Mouse (Mus musculus): ENCODE results near the gene Fosb. TPM values are rescaled to one million over a fixed set of nuclear protein-coding genes. Genes with fewer than 3 reads are reported as not detected.
A peak's percentile ranks its signal among the peaks of the same experiment; 100 is the strongest.

Gene Fosb
- total RNA-seq (2021), result 10 to 100 TPM in 1 of 2 experiments, 1 to 10 TPM in 1; 1.2 to 12.9 TPM
- long read RNA-seq, experiment 1, partial matches to known transcripts, result 0 of 5 reads
- long read RNA-seq, experiment 1, other reads (novel, unspliced or antisense), result 5 of 5 reads
- long read RNA-seq, experiment 2, partial matches to known transcripts, result 0 of 1 reads
- long read RNA-seq, experiment 2, other reads (novel, unspliced or antisense), result 1 of 1 reads

DNA sequence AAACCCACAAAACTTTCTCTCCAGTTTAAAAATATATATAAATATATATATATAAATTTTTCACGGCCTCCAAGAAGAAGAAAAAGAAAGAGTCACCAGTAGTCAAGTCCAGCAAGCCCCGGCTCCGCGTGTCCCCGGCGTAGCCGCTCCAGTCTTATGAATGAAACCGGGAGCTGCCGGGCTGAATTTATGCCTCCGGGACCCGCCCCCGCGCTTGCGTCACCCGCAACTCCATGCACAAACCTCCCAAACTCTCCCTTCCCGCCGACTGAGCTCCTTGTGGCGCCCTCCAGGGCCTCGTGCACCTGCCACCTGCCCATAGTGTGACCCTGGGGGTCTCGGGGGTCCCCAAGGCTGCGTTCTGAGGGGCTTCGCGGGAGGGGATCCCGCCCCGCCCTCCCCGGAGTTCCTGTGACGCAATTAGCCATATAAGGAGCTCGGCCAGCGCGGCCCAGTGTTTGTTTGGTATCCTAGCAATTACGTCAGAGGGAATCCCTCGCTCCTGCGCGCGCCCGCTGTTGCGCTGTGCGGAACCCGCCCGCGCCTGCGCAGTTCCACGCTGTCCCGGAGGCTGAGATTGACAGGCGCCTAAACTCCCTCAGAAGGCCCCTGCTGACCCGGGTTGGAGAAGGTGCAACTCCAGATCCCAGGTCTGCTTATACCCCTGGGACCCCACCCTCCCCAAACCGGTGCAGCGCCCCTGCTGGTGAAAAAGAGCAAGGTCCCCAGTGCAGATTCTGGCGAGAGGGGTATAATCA is at the start of gene Fosb:
TSS of gene Fosb (minus strand) at position 168 of the 758 bp plus-strand sequence.
- peak; percentile 96 for DNase-seq

DNA sequence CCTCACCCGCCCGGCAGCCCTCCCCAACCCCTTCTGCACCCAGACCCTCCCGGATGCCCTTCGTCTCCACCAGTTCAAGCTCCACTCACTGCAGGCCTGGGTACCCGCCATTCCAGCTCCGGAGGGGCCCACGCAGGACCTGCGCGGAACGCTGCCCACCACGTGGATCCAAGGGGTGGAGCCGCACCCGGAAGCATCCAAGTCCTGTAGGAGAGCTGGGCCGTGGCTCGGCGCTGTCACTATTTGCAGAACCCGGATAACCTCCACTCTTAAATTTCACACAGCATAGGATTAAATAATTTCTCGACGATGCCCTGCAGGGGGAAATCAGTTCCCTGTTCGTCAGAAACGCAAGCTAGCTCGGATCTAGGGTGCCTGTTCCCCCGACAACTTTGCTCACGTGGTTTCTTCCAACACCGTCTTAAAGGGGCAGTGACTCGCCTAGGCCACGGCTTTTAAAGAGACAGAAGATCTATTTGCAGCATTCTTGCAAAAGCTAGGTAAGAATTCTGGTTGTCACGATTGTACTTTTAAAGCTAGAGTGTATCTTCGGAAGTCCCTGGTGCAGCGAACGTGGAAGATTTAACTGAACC is 49.5 kb upstream of the Fosb start, which contains the start of the genes Cd3eap and Ppp1r13l:
TSS of gene Cd3eap (minus strand) at position 185 of the 593 bp plus-strand sequence.
TSS of gene Ppp1r13l (plus strand) at position 451 of the 593 bp plus-strand sequence.
- peak; percentile 91 for DNase-seq

DNA sequence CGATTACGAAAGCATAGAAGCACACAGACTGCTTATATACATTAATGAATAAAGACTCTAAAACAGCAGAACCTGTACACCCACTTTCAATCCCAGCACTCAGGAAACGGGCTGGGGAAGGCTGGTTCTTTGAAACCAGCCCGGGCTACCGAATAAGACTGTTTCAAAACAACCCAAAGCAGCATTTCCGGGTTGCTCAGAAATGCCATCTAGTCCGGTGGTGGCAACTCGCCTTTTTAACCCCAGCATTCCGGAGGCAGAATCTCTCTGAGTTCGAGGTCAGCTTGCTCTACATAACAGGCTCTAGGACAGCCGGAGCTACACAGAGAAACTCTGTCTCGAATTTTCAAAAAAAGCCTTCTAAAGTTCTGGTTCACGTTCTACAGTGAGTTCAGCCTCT is 48.8 kb upstream of the Fosb start:
- DNase-seq, result no peak

DNA sequence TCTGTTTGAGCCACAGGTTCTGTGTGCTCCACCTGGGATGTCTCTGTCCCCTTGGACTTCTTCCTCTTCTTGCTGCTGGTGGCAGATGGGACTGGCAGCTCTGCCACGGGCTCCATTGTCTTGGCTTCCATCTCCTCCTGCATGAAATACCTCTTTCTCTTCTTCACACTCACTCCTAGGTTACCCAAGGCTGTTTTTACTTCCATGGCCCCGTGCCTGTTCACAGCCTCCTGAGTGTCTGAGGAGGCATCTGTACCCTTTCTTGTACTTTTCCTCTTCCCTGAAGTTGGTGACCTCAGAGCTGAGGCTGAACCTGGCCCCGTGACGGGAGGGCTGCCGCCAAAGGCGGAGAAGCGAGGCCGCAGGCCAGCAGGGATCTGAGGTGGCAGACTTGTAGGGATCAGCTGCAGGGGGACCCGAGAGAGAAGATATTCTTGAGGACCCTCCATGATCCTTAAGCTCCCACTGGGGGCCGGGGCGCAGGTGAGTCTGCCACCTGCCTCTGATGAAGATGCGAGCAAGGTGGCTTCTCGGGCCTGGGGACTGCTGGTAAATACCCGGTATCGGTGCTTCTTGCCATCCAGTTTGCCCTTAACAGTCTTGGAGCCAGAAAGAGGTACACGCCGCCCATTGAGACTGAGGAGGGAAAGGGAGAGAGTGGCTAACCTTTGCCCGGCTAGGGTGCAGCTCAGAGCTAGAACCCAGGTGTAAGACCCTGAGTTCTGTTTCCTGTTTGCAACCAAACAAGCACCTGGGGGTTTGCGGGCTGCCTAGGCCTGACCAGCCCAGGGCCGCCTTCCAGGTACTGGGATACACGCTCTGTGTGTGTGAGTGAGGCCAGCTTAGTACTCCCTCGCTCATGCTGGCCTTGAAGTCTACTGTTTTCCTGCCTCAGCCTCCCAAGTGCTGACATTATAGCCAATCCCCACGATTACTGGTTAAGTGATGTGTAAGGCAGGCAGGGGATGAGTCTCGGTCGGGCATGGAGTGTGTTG is 47.8 kb upstream of the Fosb start:
- no peak for DNase-seq

DNA sequence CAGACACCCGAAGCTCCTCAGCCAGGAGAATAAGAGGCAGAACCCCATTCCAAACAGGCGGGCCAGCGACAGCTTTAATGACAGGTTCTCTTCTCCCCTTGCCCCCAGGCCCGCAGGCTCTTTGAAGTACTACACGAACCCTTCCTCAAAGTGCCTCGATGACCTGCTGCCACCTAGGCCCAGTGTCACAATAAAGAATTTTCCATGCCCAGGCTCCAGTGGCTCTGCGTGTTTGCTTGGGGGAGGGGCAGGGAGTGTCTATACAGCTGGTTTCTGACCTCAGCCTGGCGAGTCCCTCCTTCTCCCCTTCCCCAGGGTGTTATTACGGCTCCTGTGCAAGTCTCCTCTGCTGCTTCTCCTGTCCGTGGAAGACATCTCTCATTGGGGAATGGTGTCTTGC is 46.5 kb upstream of the Fosb start:
- no peak for DNase-seq

DNA sequence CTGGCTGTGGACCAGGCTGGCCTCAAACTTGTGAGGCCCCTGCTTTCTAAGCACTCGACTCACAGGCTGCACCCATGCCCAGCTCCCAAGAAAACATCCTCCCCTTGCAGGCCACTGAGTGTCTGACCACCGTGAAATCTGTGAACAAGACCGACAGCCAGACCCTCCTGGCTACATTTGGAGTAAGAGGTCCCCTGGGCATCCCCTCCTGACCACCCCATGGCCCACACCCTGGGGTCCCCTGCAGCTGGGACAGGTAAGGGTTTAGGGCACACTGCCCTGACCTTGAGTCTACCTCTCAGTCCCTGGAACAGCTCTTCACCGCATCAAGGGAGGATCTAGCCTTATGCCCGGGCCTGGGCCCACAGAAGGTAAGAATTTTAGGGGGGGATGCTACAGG is 45.1 kb upstream of the Fosb start:
- no peak for DNase-seq

DNA sequence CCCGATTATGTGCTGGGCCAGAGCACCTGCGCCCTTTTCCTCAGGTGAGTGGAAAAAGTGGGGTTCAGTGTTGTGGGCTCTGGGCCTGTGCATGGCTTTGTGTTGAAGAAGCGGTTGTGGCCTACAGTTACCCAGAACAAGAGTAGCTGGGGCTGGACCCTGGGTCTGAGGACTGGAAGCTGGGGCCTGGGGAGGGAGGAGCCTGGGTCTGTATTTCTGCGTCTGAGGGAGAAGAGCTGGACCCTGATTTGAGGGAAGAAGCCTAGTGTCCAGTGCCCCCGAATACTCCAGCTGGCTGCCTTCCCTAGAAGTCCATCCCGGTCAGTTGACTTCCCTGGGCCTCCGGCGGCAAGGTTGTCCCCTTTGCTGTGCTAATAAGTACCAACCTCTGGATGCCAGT is 40.4 kb upstream of the Fosb start:
- no peak for DNase-seq

DNA sequence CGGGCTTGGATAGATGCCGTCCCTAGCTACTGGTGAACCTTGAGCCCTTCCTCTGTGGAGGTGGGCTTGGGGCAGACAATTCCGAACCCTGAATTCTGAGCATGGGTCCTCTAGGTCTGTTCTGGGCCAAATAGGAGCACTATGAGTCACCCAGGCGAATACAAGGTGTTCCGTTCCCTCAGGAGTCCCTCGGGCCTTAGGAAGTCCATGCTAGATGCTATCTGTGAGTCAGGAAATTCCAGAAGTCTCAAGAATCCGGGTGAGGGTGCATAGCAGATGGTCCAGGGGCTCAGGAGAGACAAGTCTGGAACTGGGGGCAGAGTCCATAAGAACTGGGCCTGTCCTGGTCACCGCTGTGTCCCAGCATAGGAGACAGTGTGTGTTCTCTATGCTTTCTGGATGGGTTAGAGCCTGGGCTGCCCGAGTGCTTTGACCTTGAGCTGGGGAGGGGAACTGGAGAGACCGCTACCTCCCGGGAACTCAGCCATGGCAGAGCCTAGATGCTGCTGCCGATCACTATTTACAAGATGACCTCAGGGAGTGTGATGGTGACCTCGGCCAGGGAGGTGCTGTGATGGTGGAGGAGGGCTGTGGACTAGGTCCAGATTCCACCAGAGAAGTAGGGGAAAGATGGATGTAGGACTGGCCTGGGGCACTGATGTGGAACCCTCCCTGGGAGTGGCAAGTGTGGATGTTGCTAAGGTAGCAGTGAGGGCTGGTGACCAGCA is 39.5 kb upstream of the Fosb start:
- DNase-seq, result no peak

DNA sequence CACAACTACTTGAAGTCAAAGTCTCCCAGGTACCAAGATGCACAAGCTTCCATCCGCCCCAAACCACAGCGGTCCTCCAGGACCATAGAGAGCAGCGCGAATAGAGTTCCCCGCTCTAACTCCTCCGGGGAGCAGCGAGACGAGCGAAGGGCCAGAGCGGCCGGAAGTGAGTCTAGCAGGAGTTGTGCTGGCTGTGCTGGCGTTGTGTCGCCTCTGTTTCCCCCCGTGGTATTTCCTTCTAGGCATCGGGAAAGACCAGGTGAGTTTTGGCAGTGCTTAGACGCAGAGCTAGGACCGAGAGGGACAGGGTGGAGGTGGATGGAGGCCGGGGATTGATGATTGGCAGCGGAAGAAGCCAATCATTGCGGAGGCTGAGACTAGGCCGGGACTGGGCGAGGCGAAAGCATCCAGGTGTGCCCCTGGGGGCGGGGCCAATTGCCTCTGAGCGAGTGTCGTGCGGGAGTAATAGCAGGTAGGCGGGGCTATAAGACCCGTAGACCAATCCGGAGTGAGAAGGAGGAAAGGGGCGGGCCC is 35.2 kb upstream of the Fosb start:
- peak; percentile 94 for DNase-seq

DNA sequence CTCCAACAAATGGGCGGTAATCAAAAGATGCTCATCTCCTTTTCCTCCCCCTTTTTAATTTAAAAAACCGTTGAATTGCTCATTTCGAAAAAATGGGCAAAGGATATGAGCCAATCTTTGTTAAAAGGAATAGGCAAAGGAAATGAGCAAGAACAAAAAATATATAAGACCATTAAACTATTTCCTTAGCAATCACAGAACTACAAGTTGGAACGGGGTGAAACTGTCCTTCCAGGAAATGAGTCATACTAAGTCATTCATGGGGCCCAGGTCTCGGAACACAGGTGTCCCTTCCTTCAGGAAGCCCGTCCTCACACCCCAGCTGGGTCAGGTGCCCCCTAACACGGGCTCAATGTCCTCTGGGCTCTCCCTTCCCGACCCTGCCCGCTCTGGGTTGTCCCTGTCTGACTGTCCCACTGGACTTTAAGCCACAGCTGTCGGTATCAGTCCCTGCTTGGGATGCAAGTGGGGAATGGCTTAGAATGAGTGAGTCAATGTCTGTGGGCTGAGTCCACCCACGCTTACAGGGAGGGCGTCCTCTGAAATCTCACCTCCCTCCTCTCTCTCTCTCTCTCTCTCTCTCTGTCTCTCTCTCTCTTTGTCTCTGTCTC is 34.5 kb upstream of the Fosb start, which contains the start of gene Ercc1:
TSS of gene Ercc1 (plus strand) at position 542 of the 611 bp plus-strand sequence.
- DNase-seq, result no peak

DNA sequence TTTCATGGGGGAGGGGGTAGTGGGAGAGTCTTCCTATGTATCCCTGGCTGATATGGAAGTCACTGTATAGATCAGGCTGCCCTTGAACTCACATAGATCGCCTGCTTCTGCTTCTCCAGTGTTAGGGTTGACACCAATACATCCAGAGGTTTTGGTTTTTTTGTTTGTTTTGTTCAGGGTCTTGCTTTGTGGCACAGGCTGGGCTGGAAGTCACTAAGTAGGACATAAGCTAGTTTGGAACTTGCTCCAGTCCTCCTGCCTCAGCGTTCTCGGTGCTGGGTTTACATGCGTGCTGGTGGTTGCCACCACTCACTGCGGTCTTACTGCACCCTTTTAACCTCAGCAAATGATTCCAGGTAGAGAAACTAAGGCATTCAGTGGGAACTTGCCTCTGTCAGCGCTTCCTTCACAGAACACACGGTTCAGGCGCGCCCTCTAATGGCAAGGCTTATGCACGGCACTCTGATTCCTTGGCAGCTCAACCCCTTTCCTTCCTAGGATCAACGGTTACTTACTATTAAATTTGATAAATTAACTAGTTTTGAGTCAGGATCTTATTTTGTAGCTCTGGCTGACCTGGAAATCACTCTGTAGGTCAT is 33.5 kb upstream of the Fosb start:
- peak; percentile 84 for DNase-seq

DNA sequence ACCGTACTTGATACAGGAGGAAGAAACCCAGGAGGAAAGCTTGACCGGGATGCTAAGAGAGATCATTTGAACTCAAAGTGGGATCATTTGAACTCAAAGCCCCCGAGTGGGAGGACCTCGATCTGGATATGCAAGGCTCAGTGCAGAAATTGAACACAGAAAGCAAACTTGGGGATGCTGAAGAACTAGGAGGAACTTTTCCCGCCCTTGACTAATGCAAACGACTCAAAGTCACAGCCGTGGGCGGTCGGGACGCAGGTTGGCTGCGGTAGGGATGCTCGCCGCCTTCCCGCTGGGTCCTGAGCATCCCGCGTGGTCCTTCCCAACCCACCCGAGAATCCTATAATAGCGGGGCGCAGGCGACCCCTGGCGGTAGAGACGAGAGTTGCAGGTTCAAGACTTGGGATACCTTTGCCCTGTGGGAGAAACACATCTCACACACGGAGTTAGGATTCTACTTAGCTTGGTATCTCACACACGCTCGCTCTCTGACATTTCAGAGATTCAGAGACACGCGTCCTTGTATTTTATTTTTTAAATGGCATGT is 32.7 kb upstream of the Fosb start:
- DNase-seq, result peak; percentile 91

DNA sequence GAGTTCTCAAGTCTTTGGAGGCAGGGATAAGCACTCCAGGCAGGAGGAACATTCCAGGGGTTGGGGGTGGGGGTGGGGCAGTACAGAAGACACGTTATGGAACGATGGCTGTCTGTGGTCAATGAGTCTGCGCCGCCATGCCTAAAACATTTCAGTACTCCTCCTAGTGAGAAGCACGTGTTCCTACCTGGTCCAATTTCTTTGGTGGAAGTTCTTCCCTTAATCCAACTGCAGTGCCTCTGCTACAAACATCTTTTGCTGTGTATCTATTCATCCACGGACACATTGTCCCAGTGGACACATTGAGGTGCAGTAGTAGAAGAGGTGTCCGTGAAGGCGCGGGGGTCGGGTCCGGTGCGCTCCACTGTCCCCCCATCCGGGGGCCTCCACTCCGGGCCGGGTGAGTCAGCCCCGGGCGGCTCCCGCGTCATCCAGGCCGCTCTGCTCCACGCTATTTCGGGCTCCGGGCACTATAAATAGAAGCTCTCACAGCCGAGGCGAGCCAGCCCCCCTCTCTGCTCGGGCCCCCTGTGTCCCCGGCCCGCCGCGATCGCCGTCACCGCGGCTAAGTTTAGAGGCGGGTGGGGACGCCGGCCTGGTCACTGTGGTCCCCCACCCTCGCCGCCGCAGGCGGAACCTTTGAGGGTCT is 32.0 kb upstream of the Fosb start:
- peak; percentile 52 for DNase-seq

DNA sequence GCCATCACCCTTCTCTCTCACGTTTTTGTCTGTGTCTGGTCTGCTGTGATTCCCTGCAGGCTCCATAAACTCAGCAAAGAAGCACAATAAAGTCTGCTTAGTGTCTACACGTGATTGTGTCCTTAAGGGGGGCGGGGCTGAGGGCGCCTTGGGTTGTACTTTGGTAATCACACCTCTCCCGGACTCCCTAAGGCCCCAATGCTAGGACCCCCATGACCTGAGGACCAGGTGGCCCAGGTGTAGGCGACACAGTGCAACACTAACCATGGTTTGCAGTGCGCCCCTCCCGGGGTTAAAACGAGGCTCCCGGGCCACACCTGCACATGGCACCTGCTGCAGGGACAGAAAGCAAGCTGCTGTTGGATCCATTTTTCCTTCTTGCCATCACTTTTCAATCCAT is 31.4 kb upstream of the Fosb start:
- DNase-seq, result no peak

DNA sequence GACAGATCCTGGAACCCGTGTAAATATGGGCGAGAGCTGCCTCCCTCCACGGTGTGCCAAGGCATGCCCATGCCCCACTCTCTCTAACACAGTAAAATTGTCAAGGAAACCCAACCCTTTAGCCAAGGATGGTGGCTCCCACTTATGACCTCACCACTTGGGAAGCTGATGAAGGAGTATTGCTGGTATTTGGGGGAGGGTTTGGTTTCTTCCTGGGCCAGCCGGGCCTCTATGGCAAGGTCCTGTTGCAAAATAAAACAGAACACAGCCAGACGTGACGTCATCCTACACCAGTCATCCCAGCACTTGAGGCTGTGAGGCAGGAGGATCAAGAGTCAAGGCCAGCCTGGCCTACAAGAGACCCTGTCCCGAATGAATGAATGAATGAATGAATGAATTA is 28.7 kb upstream of the Fosb start:
- no peak for DNase-seq

DNA sequence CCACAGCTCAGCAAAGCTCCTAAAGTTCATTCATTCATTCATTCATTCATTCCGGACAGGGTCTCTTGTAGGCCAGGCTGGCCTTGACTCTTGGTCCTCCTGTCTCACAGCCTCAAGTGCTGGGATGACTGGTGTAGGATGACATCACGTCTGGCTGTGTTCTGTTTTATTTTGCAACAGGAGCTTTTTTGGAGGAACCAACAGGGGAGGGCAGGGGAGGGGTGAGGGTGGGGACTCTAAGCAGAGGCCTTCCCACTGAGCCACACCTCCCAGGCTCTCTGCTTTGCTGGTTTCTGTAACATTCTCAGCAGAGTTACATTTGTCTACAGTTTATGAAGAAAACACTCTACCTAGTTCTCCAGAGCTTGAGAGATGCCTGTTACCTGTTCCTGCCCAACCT is 28.2 kb upstream of the Fosb start:
- DNase-seq, result no peak

DNA sequence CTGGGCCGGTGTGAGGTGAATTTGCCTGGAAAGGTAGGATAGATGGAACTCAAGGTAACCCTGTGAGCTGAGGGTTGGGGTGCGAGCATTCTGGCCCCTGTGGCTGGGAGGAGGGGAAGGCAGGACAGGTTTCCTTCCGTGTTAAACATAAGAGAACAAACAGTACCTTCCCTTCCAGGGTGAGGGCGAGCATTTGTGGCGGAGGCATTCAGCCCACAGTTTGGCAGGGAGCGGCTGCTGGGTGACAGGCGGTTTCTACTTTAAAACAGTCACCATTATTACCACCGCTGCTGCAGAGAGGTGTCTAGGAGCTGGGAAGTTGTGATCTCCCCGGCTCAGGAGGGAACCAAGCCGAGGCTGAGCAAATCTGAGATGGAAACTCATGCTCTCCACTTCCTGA is 27.3 kb upstream of the Fosb start:
- DNase-seq, result no peak

DNA sequence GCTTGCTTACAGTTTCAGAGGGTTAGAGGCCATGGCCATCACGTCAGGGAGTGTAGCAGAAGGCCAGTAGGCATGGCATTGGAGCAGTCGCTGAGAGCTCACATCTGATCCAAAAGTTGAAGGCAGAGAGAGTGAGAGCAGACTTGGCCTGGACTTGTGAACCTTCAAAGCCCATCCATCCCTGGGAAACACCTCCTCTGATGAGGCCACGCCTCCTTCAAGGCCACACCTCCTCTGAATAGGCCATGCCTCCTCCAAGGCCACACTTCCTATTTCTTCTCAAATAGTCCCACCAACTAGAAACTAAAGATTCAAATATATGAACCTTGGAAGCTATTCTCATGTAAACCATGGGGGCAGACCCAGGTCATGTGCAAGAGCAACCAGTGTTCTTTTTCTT is 25.7 kb upstream of the Fosb start:
- no peak for DNase-seq

DNA sequence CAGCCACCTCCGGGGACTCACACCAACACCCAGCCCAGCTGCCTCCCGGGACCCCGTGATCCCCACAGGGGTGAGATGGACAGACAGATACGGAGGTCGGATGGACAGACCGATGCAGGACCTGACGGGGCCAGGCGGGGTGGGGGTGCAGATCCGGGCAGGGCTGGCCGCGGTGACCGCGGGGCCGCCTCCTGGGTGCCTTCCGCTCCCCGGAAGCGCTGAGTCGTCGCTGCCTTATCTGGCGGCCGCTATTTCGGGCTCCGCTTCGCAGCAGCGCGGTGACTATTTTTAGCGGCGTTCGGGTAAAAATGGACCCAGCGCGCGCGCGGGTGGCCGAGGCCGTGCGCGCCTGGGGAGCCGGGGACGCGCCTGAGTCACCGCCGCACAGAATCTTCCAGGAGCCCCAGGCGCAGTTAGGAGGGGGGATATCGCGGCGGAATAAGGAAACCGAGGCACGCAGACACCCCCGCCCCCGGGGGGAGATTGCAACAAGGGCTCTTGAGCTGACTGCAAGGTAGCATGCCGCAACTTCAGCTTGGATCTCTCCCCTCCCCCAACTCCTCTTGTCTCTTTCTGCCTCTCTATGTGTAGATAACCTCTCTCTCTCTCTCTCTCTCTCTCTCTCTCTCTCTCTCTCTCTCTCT is 23.0 kb upstream of the Fosb start:
- peak; percentile 87 for DNase-seq

Data from adrenal gland, postnatal 10 days (tissue).